Mouse (Mus musculus) intestine, postnatal 0 days (tissue): ENCODE data around the gene Ablim1. TPM values are rescaled to one million over a fixed set of nuclear protein-coding genes. Genes with fewer than 3 reads are reported as not detected.

Experiments used
- ATAC-seq: fragments of 200-750 bp; cut with Nextera tagmentation; 2 replicates; pipeline ENCODE4 v1.8.0; 2017; ENCODE audit warnings: mild to moderate bottlenecking, moderate TSS enrichment, moderate library complexity
- H3K27ac ChIP-seq: fragments of 300-500 bp; sonication (generic); 2 replicates; pipeline ENCODE4 v1.5.1; 2014; ENCODE audit warnings: mild to moderate bottlenecking, low read depth, low read length, moderate library complexity
- H3K27me3 ChIP-seq: fragments of 300-500 bp; sonication (generic); replicated peaks from 2 replicates; pipeline ENCODE4 v1.6.1; 2014; ENCODE audit warnings: low read length, mixed read lengths; ENCODE audit not compliant: control insufficient read depth, insufficient read depth
- H3K36me3 ChIP-seq: fragments of 300-500 bp; sonication (generic); 2 replicates; pipeline ENCODE4 v1.6.1; 2014; ENCODE audit warnings: mild to moderate bottlenecking, moderate library complexity; ENCODE audit not compliant: control insufficient read depth, insufficient read depth
- H3K4me1 ChIP-seq: fragments of 300-500 bp; sonication (generic); replicated peaks from 2 replicates; pipeline ENCODE4 v1.6.1; 2014; ENCODE audit warnings: antibody characterized with exemption, low read length, mixed read lengths; ENCODE audit not compliant: control insufficient read depth, insufficient read depth
- H3K4me2 ChIP-seq: fragments of 300-500 bp; sonication (generic); replicated peaks from 2 replicates; pipeline ENCODE4 v1.6.1; 2014; ENCODE audit warnings: low read depth, mild to moderate bottlenecking, moderate library complexity
- H3K4me3 ChIP-seq: fragments of 300-500 bp; sonication (generic); 2 replicates; pipeline ENCODE4 v1.5.1; 2014; ENCODE audit warnings: low read depth, low read length
- H3K9ac ChIP-seq: fragments of 300-500 bp; sonication (generic); 2 replicates; pipeline ENCODE4 v1.6.1; 2014; ENCODE audit warnings: mild to moderate bottlenecking, low read depth, low read length
- H3K9me3 ChIP-seq: fragments of 300-500 bp; sonication (generic); 2 replicates; pipeline ENCODE4 v1.6.1; 2016; ENCODE audit warnings: mixed run types; ENCODE audit not compliant: control insufficient read depth
- CTCF ChIP-seq: sonication (generic); IDR thresholded peaks from 2 replicates; pipeline ENCODE4 v1.5.1; 2016; ENCODE audit warnings: low read depth, mild to moderate bottlenecking, control low read depth, antibody characterized with exemption, moderate library complexity
- WGBS: fragments of 180-500 bp; shearing (Covaris S2); extraction: QIAGEN DNeasy Blood & Tissue Kit; methylation state at CpG from one replicate; pipeline ENCODE4 v1.1.7; 2014; 5-methylcytosine and 5-hydroxymethylcytosine counted together
- polyA plus RNA-seq: library from polyadenylated mRNA; unstranded; fragments of >200 nt; fragmentation: Nextera tagmentation; extraction: Ambion mirVana; gene quantifications from 2 replicates; pipeline ENCODE4 v1.2.1, GENCODE M21; 2015

Gene Ablim1
- polyA plus RNA-seq, 1 experiment from 2014 or later: 24.4 TPM

DNA sequence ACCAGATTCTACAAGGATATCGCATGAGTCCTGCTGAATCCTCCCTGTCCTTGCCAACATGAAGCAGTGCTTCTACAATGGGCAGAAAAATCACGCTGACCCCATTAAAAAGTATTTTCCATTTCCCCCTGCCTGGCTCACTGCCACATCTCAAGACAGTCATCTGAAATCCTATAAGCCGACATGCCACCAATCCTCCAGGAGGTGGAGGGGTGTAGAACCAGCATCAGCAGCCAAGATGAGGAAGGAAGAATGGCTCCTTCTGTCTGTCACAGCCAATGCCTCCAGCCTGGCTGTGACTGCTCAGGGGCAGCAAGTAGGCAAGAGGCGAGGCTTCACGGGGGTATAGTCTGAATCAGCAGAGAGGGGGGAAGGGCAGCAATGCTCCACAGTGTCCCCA, 47.2 kb downstream of the Ablim1 start:
- H3K9ac ChIP-seq: no peak overlapping the region
- TF ChIP-seq CTCF: no peak
- H3K4me3 ChIP-seq: no peak overlapping the region
- no peaks in the 10 kb centered on the region for H3K27me3 ChIP-seq
- H3K36me3 ChIP-seq: no peaks in the 10 kb centered on the region
- no peaks in the 10 kb centered on the region for H3K9me3 ChIP-seq
- H3K4me2 ChIP-seq: no peak overlapping the region
- H3K4me1 ChIP-seq: 0 out of 2 replicates have a peak, but pooled peaks cover 5% of the 10 kb centered on the region
- 67% methylated on average over 5 of the region's 5 CpGs for WGBS
- no peak for ATAC-seq
- no peak overlapping the region for H3K27ac ChIP-seq

DNA sequence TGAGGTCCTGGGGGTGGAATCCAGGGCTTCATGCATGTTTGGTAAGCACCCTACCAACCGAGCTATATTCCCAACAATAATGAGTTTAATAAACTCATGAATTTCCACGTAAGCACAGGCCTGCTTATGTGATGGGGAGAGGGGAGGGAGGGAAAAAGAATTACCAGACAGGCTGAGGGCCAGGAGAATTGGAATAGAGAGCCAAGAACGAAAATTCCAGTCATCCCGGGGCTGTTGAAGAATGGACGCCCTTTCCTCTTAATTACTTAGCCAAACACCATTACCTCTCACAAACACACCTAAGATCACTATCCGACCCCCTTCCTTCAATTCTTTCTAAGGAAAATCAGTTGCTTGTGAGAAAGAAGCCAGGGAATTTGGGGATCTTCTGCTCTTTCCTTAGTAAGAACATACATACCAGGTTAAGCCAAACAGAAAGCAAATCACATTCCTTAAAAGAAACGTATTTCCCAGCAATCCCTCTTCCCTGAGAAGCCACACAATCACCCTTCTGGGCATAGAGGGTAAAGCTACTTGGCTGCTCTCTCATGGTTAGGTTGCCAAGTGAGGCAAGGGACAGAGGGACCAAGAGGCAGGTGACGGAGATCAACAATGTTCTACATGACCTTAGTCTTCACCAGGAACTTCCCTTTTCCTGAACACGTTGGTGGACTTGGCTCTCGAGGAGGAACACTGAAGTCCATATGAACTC, 48.2 kb downstream of the Ablim1 start:
- Histone ChIP-seq H3K4me1 (0 out of 2 replicates have a peak, but pooled peaks cover 4% of the 10 kb centered on the region), H3K27me3 (no peaks in the 10 kb centered on the region), H3K4me3 (no peak overlapping the region), H3K4me2 (no peak overlapping the region), H3K27ac (no peak overlapping the region), H3K9me3 (no peaks in the 10 kb centered on the region), H3K9ac (no peak overlapping the region), H3K36me3 (no peaks in the 10 kb centered on the region)
- ATAC-seq: no peak
- no peak for TF ChIP-seq CTCF
- WGBS: 59% methylated on average over 10 of the region's 10 CpGs

DNA sequence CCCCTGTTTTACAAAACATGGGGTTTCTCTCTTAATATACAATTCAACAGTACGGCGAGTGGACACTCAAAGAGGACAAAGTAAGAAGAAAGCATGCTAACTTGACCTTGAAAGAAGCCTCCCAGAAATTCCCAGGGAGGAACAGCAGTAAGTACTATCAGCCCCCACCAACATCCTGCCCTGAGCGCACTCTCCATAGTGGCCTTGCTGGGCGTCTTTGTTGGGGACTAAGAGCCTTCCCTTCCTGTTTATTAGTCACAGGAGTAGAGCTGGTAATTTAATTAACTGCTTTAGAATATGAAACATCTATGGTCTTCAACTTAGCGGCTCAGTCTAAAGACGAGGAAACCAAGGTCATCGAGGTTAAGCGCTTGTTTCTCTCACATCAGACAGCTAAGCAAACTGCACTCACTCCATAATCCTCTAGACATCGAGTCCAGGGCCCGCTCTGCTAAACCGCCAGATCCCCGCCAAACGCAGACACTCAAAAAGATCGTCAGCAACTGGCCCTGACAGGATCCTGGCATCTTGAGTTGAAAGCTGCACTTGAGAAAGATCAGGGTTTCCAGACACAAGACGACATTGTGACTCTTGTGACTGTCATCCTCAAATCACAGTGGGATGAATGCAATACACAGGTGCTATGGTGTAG, 50.3 kb downstream of the Ablim1 start:
- WGBS: 57% methylated on average over 15 of the region's 15 CpGs
- ATAC-seq: no peak
- H3K4me2 ChIP-seq: no peak overlapping the region

DNA sequence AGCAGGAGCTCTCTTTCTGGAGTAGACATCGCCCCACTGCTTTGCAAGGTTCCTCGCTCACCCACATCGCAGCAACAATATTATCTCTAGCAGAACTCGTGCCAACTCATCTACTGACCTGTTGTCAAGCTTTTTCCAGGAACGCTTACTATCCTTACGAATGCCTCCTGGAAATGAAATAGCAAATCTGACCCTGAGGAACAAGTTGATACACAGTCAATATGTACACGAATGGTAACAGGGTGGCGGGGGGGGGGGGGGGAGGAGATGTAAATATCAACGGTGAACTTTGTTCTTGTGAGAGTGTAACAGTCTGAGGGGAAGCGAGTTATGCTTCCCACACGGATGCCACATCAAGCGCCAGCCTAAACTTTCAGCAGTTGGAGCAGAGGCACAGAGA, 56.9 kb downstream of the Ablim1 start:
- Histone ChIP-seq H3K27me3 (no peaks in the 10 kb centered on the region), H3K4me2 (no peak overlapping the region), H3K4me1 (0 out of 2 replicates have a peak, but pooled peaks cover under 1% of the 10 kb centered on the region), H3K9me3 (no peaks in the 10 kb centered on the region), H3K4me3 (no peak overlapping the region), H3K36me3 (no peaks in the 10 kb centered on the region), H3K27ac (no peak overlapping the region), H3K9ac (no peak overlapping the region)
- WGBS: 54% methylated on average over 12 of the region's 12 CpGs
- no peak for ATAC-seq
- no peak for TF ChIP-seq CTCF

More for the DNA sequence above, 50.3 kb downstream of the Ablim1 start:
- TF ChIP-seq CTCF: no peak
- no peaks in the 10 kb centered on the region for H3K9me3 ChIP-seq
- 0 out of 2 replicates have a peak overlapping the region, but pooled peaks have one; percentile 15 for H3K27ac ChIP-seq
- H3K4me1 ChIP-seq: 0 out of 2 replicates have a peak, but pooled peaks cover 4% of the 10 kb centered on the region
- no peaks in the 10 kb centered on the region for H3K27me3 ChIP-seq
- no peak overlapping the region for H3K4me3 ChIP-seq
- H3K36me3 ChIP-seq: no peaks in the 10 kb centered on the region
- no peak overlapping the region for H3K9ac ChIP-seq

DNA sequence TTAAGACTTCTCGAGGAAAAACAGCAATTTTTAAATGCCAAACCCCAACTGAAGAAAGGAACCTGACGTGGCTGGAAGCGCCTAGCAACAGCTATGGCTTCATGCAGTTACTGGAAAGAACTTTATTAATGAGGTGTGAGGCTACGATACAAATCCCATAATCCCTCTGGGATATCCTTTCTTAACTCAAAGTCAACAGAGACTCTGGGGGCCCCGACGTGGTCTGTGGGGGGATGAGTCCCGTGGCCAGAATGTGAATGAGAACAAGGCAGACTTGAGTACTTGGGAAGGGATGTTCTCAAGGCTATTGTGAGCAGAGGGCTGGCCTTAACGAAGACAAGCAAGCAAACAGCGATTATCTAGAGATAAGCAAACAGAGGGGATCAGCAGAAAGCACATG, 58.1 kb downstream of the Ablim1 start:
- Histone ChIP-seq H3K4me3 (no peak overlapping the region), H3K9me3 (no peaks in the 10 kb centered on the region), H3K4me1 (0 out of 2 replicates have a peak, but pooled peaks cover 2% of the 10 kb centered on the region), H3K27me3 (no peaks in the 10 kb centered on the region), H3K36me3 (no peaks in the 10 kb centered on the region), H3K4me2 (no peak overlapping the region), H3K27ac (peak overlapping the region; percentile 15; the same call in 1 of the 2 replicates), H3K9ac (no peak overlapping the region; the same call in 1 of the 2 replicates)
- no peak for ATAC-seq
- no peak for TF ChIP-seq CTCF
- WGBS: 41% methylated on average over 9 of the region's 9 CpGs

DNA sequence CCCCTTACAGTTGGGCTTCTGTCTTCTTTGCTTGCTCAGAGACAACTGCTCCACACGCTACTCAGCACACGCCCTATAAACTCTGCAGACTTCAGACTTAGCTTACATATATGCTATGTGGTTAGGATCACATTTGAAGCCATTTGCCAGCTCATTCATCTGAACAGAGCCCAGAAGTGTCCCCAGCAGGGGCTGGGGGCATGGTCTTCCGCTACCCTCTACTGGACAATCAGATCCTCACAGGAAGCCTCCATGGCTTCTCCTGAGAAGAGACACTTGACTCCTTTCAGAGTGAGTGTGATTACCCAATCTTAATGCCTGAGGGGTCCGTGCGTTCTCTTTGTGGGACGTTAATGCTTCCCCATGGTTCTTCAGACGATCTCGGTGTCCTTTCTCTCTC, 59.6 kb downstream of the Ablim1 start:
- no peaks in the 10 kb centered on the region for H3K36me3 ChIP-seq
- H3K27ac ChIP-seq: no peak overlapping the region
- no peaks in the 10 kb centered on the region for H3K27me3 ChIP-seq
- H3K4me1 ChIP-seq: 0 out of 2 replicates have a peak, but pooled peaks cover 2% of the 10 kb centered on the region
- no peak overlapping the region for H3K4me3 ChIP-seq
- TF ChIP-seq CTCF: peak; percentile 71
- no peak overlapping the region for H3K9ac ChIP-seq
- WGBS: 82% methylated on average over 8 of the region's 8 CpGs
- no peak overlapping the region for H3K4me2 ChIP-seq
- H3K9me3 ChIP-seq: no peaks in the 10 kb centered on the region
- ATAC-seq: no peak
